Mouse (Mus musculus) layer of hippocampus, postnatal 36 days (tissue): ENCODE measurements at regions not wholly inside any gene's neighbourhood (a gene's known extent, or its start where the extent isn't known, plus 50 kb on each side); places are given as distances from the start of the nearest gene placed in this dataset.

Experiments used
- DNase-seq, 2 experiments: peaks; one replicate each; pipeline ENCODE4 v3.0.0; 2022

GRCm38 (mm10) chr6:145310601-145311000 is 60.6 kb upstream of the Kras start:
- no peak for DNase-seq

- no peak for DNase-seq
These were observed 59.0 kb upstream of the Kras start for GRCm38 (mm10) chr6:145309025-145309424.

GRCm38 (mm10) chr6:145307237-145307636 is 57.2 kb upstream of the Kras start:
- no peak for DNase-seq

GRCm38 (mm10) chr6:145306331-145307124 is 56.5 kb upstream of the Kras start:
- DNase-seq, result peak; percentile 49 to 63

- no peak for DNase-seq
These were observed 55.6 kb upstream of the Kras start for GRCm38 (mm10) chr6:145305669-145306068.

GRCm38 (mm10) chr6:145303641-145304070 is 53.6 kb upstream of the Kras start:
- peak; percentile 20 to 22 for DNase-seq

GRCm38 (mm10) chr6:145302907-145303640 is 53.0 kb upstream of the Kras start:
- DNase-seq, result no peak

- DNase-seq, result no peak
These were observed 52.1 kb upstream of the Kras start for GRCm38 (mm10) chr6:145302105-145302504.

- DNase-seq, result no peak
These were observed 50.3 kb upstream of the Kras start for GRCm38 (mm10) chr6:145300266-145300858.
